Mouse (Mus musculus): ENCODE results near the gene Asic5.

DNA sequence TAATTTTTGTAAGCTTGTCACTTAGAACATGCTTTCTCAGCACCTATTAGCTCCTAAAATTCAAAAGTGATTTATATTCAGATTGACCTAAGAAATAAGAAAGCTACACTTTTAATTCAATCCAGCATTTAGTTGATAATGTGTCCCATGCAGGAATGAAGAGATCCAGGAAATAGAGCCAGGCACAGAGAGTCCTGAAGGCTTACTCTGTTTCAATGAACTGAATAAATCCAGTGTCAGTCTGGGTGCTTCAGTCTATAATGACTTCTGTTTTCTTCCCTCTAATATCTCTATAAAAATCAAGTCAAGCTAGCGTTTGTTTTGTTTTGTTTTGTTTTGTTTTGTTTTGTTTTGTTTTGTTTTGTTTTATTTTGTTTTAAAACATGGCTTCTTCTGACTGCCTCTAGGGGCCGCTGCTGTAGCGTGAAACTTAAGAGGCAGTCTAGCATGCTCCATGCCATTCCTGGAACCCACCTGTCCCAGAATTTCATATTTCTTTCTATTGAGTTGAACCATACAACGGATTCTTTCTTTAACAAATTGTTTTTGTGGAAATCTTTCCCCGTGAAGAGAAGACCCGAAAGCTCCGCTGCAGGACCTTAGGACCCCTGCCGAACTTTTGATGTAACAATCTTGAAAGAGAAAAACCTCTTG lies 65.1 kb downstream of the Asic5 start:
- TF ChIP-seq CTCF (IDR thresholded peaks at IDR 0.05; ENCODE audit: low read depth) (peak; percentile 77), EP300 (IDR thresholded peaks at IDR 0.05; ENCODE audit: low read depth) (no peak)
